Mouse (Mus musculus): ENCODE measurements at regions not wholly inside any gene's neighbourhood (a gene's known extent, or its start where the extent isn't known, plus 50 kb on each side); places are given as distances from the start of the nearest gene placed in this dataset.
A peak's percentile ranks its signal among the peaks of the same experiment; 100 is the strongest.

DNA sequence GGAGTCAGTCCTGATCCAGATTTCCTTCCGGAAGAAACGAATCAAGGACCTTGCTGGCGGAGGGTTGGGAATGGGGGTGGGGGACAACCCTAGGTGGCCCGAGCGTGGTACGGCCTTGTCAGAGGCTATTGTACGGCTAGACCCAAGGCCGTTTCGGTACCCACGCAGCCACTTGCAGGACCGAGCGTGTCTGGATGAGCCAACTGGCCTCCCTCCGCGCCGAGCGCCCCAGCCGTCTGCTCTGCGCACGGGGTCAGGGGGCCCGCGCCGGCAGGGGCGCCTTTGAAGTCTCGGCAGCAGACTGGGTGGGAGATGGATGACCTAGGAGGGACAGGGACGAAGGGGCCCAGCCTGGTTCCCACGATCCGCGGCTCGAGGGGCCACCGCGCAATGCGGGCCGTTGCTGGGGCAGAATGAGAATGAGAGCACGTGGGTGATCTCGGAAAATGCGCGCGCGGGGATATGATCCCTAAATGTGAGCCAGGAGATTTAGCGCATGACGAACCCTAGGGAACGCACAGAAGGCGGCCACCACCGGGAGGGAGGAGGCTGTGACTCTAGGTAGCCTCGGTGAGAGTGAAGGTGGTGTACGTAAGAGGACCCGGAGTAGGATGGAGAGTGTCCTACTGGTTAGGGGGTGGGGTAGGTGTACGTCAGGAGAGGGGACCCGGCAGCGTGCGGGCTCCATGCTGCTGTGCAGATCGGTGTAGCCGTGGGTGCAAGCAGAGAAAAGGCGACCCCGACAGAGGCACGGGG is 76.2 kb upstream of the Hmga2 start:
- DNase-seq, result peak; percentile 81

DNA sequence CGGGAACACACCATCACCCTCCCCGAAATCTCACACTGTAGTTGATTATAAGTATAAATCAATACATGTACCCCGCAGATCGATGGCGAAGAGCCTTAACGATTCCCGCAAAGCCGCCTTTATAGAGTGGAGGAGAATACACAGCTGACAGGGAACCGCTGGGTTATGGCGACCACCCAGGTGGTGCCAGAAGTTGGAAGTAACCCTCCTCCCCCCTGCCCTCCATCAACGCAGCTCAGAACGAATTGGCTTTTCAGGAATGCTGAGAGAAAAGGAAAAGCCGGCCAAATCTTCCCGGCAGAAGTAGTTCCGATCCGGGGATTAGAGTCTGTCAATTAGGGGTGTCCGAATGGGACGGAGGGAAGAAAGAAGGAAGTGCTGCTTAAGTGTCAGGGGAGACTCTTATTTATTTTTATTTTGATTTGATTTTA is 75.6 kb upstream of the Hmga2 start:
- DNase-seq, result peak; percentile 82

DNA sequence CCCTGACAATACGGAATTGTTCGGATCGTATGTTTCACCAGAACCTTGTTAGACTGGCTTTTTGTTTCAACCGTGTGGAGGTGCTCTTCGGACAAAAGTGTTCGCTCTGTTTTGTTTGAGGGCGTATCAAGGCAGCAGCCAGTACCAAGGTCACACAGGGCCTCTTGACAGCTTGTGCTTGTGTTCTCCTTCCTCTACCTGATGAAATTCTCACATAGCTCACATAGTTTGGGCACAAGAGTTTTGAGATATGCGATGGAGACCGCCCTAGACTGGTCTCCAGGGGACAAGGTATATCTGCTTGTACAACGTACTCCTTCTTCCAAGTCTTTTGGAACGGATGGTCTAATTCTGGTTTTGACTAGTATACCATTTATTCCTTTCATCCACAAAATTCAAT is 70.9 kb upstream of the Hmga2 start:
- DNase-seq, result no peak

DNA sequence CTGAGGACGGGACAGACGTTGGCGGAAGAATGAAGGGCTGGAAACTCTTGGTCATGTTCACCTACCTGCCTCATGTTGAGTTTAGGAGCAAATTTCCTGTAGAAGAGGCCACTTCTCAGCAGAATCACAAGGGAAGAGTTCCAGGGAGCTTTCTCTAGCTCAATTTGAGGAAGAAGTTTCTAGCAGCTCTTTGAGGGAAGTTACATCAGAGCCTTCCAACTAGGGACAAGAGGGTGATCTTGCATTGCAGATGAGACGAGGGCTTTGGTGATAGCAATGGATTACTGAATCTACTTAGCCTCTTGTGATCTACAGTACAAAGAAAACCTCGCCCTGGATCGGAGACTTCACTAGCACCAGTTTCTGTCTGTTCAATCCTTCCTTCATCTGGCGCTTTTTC is 65.3 kb upstream of the Hmga2 start:
- no peak for DNase-seq

DNA sequence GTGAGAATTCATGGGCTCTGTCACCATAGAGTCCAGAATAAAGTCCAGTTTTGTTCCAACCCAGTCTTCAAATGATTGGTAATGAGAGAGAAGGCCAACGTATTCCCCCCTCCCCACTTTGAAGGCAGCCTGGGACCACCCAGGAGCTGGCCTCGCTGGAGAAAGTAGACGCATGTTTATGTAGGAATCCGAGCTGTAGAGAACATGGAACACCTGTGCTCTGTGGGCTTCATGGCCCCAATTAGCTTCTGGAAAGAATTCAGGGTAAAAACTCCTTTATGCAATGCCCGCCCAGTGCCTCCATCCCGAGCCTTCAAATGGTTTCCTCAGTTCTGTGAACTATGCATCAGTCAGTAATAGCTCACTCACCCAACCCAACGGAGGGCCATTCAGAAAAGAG is 62.3 kb upstream of the Hmga2 start:
- DNase-seq, result no peak

DNA sequence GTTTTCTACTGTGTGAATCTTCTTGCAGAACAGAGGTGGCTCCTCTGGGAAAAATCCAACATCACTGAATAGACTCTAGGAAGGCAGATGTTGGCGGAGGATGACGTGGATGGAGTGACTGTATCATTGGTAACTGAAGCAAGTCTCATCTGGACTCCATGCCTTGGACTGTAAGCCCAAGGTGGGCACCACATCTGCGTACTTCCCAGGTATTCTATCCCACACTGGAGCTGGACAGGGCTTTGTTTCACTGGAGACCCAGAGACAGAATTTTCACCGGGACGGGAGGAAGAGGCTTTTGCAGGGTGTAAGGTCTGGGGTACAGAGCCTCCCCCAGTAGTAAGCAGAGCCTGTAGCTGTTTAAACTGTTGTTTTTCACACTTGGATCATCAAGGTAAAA is 52.1 kb upstream of the Hmga2 start:
- DNase-seq, result no peak

DNA sequence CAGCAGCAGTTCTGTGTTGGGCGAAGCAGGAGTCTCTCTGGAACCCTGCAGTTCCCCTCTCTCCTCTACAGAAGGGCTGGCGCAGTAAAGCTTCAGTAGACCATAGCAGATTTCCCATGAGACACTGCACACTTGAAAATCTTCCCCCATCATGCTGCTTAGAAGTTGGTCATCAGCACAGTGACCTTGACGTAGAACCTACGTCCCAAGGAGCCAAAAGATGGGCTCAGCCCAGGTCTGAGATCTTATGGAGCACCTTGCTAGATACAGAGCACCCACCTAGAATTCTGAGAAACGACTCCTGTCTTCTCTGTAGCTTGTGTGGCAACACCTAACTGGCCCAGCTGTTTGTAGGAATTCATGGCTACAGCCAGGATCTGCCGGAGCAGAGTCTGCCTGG is 51.7 kb upstream of the Hmga2 start:
- no peak for DNase-seq

DNA sequence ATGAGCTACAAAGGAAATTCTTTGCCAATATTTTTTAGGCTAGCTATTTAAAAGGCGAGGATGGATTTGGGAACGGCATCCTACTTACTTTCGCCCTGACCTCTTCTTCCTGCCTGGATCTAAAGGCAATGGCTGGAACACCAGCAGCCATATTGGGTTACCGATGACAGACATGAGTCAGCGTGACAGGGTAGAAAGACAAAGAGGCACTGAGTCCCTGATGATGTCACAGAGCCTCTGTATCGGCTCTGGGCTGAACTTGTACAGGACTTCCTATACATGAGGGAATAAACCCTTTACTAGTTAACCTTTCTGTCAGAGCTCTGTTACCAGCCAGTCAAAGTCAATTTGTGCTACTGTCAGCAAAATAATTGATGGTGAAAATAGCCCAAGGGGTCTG is 50.7 kb upstream of the Hmga2 start:
- DNase-seq, result peak; percentile 40
